Mouse (Mus musculus) mammary gland, adult 2 months (tissue): Measurements from ENCODE around the gene Ltbr. TPM values are rescaled to one million over a fixed set of nuclear protein-coding genes. Genes with fewer than 3 reads are reported as not detected.

Source experiments
- polyA plus RNA-seq: library from polyadenylated mRNA; depleted of rRNA; stranded (reverse); fragments of >200 nt; gene quantifications from 2 replicates; pipeline ENCODE4 v1.2.3, GENCODE M21; 2012; ENCODE audit warnings: low replicate concordance; rRNA removed

The Ltbr gene
- polyA plus RNA-seq = 84.9 and 110 TPM in 2 replicates

DNA sequence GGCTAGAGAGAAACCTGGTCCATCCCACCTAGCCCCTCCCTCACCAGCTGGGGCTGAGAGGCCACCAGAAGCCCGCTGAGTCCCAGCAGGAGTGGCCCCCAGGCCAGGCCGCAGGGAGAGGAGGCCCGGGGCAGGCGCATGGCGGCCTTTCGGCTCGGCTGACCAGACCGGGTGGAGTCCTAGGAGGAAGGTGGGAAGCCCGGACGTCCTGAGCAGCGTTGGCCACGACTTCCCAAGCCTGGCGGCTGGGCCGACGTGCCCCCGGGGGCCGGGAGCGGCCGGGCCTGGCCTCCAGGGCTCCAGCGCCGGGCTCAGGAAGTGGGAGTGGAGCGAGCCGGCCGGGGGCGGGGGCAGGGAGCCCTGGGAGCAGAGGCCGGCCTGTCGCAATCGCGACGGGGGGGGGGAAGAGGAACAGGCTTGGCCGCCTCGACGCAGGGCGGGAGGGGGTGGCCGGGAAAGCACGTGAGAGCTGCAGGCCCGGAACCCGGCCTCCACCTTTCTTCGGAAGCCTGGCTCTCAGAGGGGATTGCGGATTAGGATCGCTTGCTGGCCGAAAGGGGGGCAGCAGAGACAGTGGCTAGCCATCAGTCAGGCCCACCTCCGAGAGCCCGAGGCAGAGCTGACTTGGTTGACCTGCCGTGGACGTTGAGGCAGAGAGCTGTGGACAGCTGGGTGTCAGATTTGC is at the start of gene Ltbr:
Gene Ltbr (minus strand): TSS at position 340 of the 685 bp plus-strand sequence.

DNA sequence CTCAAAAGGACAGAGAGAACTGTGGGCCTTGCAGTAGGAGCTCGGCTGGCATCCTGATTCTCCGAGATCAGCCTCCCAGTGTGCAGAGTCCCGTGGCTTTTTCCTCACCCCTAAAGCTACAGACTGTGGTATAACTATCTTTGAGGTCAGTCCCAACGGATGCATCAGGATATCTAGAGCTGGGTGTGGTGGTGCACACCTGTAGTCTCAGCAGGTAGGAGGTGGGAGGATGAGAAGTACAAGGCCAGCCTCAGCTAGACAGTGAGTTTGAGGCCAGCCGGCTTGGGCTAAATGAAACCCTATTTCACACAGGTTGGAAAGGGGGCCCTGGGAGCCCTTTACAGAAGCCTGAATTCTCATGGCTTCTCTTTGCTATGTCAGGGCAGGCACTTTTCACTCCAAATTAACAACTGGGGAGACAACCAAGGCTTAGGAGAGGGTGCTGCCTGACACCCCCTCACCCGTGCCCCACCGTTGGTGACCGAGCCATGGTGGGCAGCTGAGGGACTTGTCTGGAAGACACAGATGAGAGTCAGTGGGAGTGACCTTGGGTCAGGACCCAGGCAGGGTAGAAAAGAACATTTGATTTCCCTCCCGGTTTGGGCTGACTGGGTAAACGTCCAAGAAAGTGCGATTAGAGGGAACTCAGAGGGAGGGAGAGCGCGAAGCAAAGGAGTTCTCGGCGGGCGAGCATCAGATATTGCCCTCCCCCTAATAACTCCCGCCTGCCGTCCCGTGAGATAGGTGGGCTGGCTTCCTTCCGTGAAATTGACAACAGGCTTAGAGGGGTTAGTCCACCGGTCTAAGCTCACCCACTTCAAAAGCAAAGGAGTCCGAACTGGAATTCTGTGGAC is 35.3 kb upstream of the Ltbr start, which contains the start of gene Tnfrsf1a:
Gene Tnfrsf1a (plus strand): TSS at position 642 of the 854 bp plus-strand sequence.

DNA sequence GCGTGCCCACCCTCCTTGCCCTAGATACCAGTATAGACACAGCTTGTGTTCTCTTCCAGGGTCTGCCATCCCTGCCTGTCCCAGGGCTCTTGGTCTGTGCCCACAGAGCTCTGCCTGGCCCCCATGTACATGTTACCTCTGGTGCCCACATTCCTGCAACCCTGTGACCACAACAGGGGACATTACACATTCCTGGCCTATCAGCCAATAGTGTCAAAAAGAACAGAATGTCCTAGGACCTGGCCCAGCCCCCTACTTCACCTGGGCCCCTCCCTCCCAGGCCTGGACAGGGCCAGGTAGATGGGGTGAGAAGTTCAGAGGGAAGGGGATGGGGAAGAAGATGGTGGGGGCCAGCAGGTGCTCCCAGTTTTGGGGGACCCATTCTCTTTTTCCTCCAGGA is 6.6 kb upstream of the Ltbr start, which contains the start of gene Scnn1a:
Gene Scnn1a (plus strand): TSS at position 337 of the 400 bp plus-strand sequence.

GRCm38 (mm10) chr6:125285890-125286289 is 27.8 kb downstream of the Ltbr start, which contains the start of gene Tuba3a:
Gene Tuba3a, minus strand, starts transcription at chr6:125286042.

Other genes starting within 250 kb of the Ltbr start
- gene Lpar5, start 246.0 kb downstream of the Ltbr start, polyA plus RNA-seq = 26.4 and 31.1 TPM in 2 replicates
- gene Chd4, start 217.9 kb downstream of the Ltbr start, polyA plus RNA-seq = 30.4 and 134 TPM in 2 replicates
- gene Nop2, start 182.0 kb downstream of the Ltbr start, polyA plus RNA-seq = 15.3 and 15.5 TPM in 2 replicates
- gene Iffo1, start 168.6 kb downstream of the Ltbr start, polyA plus RNA-seq = 32.1 and 52.1 TPM in 2 replicates
- 3,410 and 6,480 TPM in 2 replicates for gene Gapdh, start 147.4 kb downstream of the Ltbr start, polyA plus RNA-seq
- 39.1 and 40.1 TPM in 2 replicates for gene Ncapd2, start 122.2 kb downstream of the Ltbr start, polyA plus RNA-seq
- gene Mrpl51, start 122.1 kb downstream of the Ltbr start, polyA plus RNA-seq = 46.4 and 62.9 TPM in 2 replicates
- 28.7 and 36.3 TPM in 2 replicates for gene Vamp1, start 98.3 kb downstream of the Ltbr start, polyA plus RNA-seq
- gene Tapbpl, start 82.0 kb downstream of the Ltbr start, polyA plus RNA-seq = 26.1 and 32.6 TPM in 2 replicates
- gene Cd27, start 76.9 kb downstream of the Ltbr start, polyA plus RNA-seq = 61.3 and 95.2 TPM in 2 replicates
- gene Tuba3a, start 27.8 kb downstream of the Ltbr start, polyA plus RNA-seq = 0.14 TPM in 1 of 2 replicates, not detected in the other
- 14.9 and 18.5 TPM in 2 replicates for gene Scnn1a, start 6.8 kb upstream of the Ltbr start, polyA plus RNA-seq
- 184 and 196 TPM in 2 replicates for gene Tnfrsf1a, start 35.5 kb upstream of the Ltbr start, polyA plus RNA-seq
- gene Plekhg6, start 66.9 kb upstream of the Ltbr start, polyA plus RNA-seq = 4.0 and 4.1 TPM in 2 replicates
- gene Cd9, start 180.9 kb upstream of the Ltbr start, polyA plus RNA-seq = 156 and 277 TPM in 2 replicates
- 92.3 and 94.7 TPM in 2 replicates for gene Vwf, start 232.9 kb upstream of the Ltbr start, polyA plus RNA-seq